ENCODE assay signal across 11 mouse cellular contexts in the genomic region with DNA sequence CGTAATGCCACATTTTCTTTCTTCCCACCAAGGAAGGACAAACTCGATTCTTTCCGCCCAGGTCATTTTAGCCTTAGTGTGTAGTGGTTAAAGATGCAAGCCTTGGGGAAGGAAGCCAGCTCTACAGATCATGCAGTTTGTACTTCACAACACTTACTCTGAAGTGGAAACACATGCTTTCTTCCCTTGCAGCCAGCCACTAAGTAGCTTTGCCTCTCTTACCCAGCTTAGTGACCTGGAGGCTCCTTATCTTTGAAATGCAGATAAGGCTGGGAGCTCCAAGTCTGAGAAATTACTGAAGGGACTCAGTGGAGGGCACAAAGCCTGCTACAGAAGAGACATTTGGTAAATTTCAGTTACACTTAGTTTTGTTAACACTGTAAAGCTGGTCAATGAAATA. TPM values are rescaled to one million over a fixed set of nuclear protein-coding genes. Genes with fewer than 3 reads are reported as not detected.
DNase-seq lines count a peak whose midpoint lies in the region; ATAC-seq and TF ChIP-seq lines count a peak whose summit lies in the region.
"Had no signal": no experiment of that assay in that cellular context is flagged by ENCODE, and none has a peak within 500 bp of the region (broad histone marks: within the 10 kb centered on the region; RNA-seq: fewer than 3 reads in every experiment).

No protein-coding gene starts in this region.

- H3K4me1 ChIP-seq in kidney, adult 2 months (ENCODE audit: control insufficient read depth, insufficient read depth, low read length): peaks cover 5% of the 10 kb centered on the region; the same call in 1 of the 2 replicates
- peaks cover 7% of the 10 kb centered on the region; the same call in 1 of the 2 replicates for H3K4me1 ChIP-seq in kidney, embryonic 15.5 days
- H3K4me1 ChIP-seq in embryonic facial prominence, embryonic 14.5 days (ENCODE audit: control insufficient read depth, insufficient read depth, low read length): peaks cover 10% of the 10 kb centered on the region

- ATAC-seq in kidney, embryonic 15.5 days (replicated peaks; ENCODE audit: low FRiP score): no peak
- ATAC-seq in embryonic facial prominence, embryonic 14.5 days (ENCODE audit: low read depth): no peak

- H3K36me3 ChIP-seq in kidney, adult 2 months (ENCODE audit: control insufficient read depth, insufficient read depth, low read length): no peaks in the 10 kb centered on the region
- no peaks in the 10 kb centered on the region for H3K36me3 ChIP-seq in kidney, embryonic 15.5 days
- H3K36me3 ChIP-seq in embryonic facial prominence, embryonic 14.5 days (ENCODE audit: control insufficient read depth, insufficient read depth, low read length): no peaks in the 10 kb centered on the region
- H3K36me3 ChIP-seq: limb, embryonic 15.5 days had no signal

- H3K27me3 ChIP-seq in kidney, adult 2 months (replicated peaks; ENCODE audit: control insufficient read depth, insufficient read depth, low read length): no peaks in the 10 kb centered on the region
- H3K27me3 ChIP-seq in kidney, embryonic 15.5 days: no peaks in the 10 kb centered on the region
- no peaks in the 10 kb centered on the region for H3K27me3 ChIP-seq in embryonic facial prominence, embryonic 14.5 days (replicated peaks; ENCODE audit: control insufficient read depth, insufficient read depth, low read length)
- H3K27me3 ChIP-seq: limb, embryonic 15.5 days had no signal

- H3K9me3 ChIP-seq in kidney, embryonic 15.5 days (replicated peaks): no peaks in the 10 kb centered on the region
- no peaks in the 10 kb centered on the region for H3K9me3 ChIP-seq in embryonic facial prominence, embryonic 14.5 days (ENCODE audit: control insufficient read depth, low read length)
- H3K9me3 ChIP-seq: limb, embryonic 15.5 days had no signal

- H3K4me3 ChIP-seq in kidney, adult 2 months (ENCODE audit: insufficient read depth, low read depth, low read length): no peak overlapping the region
- H3K4me3 ChIP-seq in kidney, embryonic 15.5 days (replicated peaks): no peak overlapping the region
- H3K4me3 ChIP-seq in embryonic facial prominence, embryonic 14.5 days (ENCODE audit: low read depth, low read length): no peak overlapping the region
- H3K4me3 ChIP-seq: limb, embryonic 15.5 days had no signal

- peak; percentile 2 for DNase-seq in kidney, adult 2 months
- DNase-seq in ZHBTc4 (ENCODE audit: low read depth, low spot score): peak; percentile 7
- DNase-seq in embryonic facial prominence, embryonic 14.5 days (ENCODE audit: low spot score): peak; percentile 14
- DNase-seq in lung, postnatal 10 days: peak; percentile 28
- no peak for DNase-seq in right cerebral cortex, postnatal 10 days (ENCODE audit: low spot score in 2 of 2)
- DNase-seq in right cerebral cortex, postnatal 36 days (ENCODE audit: low spot score in 2 of 2): no peak
- DNase-seq: cerebellum, adult 9-11 months; kidney, adult 11 months; right cerebral cortex, postnatal 4 days had no signal

- no peak overlapping the region for H3K9ac ChIP-seq in kidney, embryonic 15.5 days
- no peak overlapping the region for H3K9ac ChIP-seq in embryonic facial prominence, embryonic 14.5 days (ENCODE audit: low read depth, low read length)
- H3K9ac ChIP-seq: limb, embryonic 15.5 days had no signal

- H3K27ac ChIP-seq in kidney, adult 2 months (ENCODE audit: insufficient read depth, low read depth, low read length): no peak overlapping the region
- no peak overlapping the region for H3K27ac ChIP-seq in kidney, embryonic 15.5 days
- no peak overlapping the region for H3K27ac ChIP-seq in embryonic facial prominence, embryonic 14.5 days (replicated peaks; ENCODE audit: low read depth, low read length)
- H3K27ac ChIP-seq: limb, embryonic 15.5 days had no signal

- whole genome bisulfite sequencing in kidney, adult 2 months: 66% methylated on average over 3 of the region's 3 CpGs
- 54% methylated on average over 3 of the region's 3 CpGs for WGBS in kidney, embryonic 15.5 days
- WGBS in embryonic facial prominence, embryonic 14.5 days: 29% methylated on average over 3 of the region's 3 CpGs

- H3K4me2 ChIP-seq in kidney, embryonic 15.5 days: no peak overlapping the region
- H3K4me2 ChIP-seq in embryonic facial prominence, embryonic 14.5 days (ENCODE audit: low read depth, low read length): no peak overlapping the region
- H3K4me2 ChIP-seq: limb, embryonic 15.5 days had no signal

- TF ChIP-seq POLR2A in kidney, adult 2 months (IDR thresholded peaks at IDR 0.05; ENCODE audit: low read depth, low read length): no peak

- TF ChIP-seq CTCF in kidney, adult 2 months (conservative IDR thresholded peaks at IDR 0.05; ENCODE audit: insufficient read depth, insufficient read length, low read depth, low read length): no peak

RNA-seq across cellular contexts. Expression of a gene that starts 54.9 kb away (rescaled TPM):
- polyA plus RNA-seq in kidney, adult 2 months (2012; rRNA removed): 0.58 and 1.2 TPM in 2 replicates
- 2.7 and 3.9 TPM in 2 replicates for polyA plus RNA-seq in kidney, embryonic 15.5 days (2015; fragmentation: Nextera tagmentation; extraction: Ambion mirVana)
- 2.9 and 3.9 TPM in 2 replicates for polyA plus RNA-seq in embryonic facial prominence, embryonic 14.5 days (2014; fragmentation: Nextera tagmentation; extraction: Ambion mirVana)

Comparison
In these comparisons a context has a peak if more than half of its experiments do, and no peak if none do; other contexts are left out.
1. DNase-seq: peak in kidney, adult 2 months (single experiment), ZHBTc4 (single experiment), embryonic facial prominence, embryonic 14.5 days (single experiment) and lung, postnatal 10 days (single experiment); none in right cerebral cortex, postnatal 10 days (0 of 2) and right cerebral cortex, postnatal 36 days (0 of 2).